Mouse (Mus musculus) MN1 (cell line): ENCODE measurements at regions not wholly inside any gene's neighbourhood (a gene's known extent, or its start where the extent isn't known, plus 50 kb on each side); places are given as distances from the start of the nearest gene placed in this dataset.

Experiments used
- DNase-seq: peaks from one replicate; pipeline ENCODE4 v3.0.0-alpha.2; 2016; ENCODE audit warnings: low spot score

DNA sequence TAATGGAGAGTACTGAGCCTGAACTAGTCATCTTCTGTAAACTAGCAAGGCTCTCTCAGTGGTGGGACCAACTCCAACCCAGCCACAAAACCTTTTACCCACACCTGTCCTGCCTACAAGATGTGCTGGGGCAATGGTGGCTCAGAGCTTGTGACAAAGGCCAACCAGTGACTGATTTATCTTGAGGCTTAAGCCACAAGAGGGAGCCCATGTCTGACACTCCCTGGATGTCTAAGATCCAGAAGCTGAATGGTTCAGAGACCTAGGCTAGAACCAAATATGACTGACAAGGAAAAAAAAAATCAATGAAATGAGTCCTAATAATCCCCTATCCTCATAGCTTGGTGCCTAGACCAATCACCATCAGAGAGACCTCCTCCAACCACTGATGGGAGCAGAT, 650.3 kb downstream of the Utrn start:
- DNase-seq: peak; percentile 37

- no peak for DNase-seq
These were observed 635.0 kb downstream of the Utrn start for GRCm38 (mm10) chr10:12234141-12234540.

GRCm38 (mm10) chr10:12248853-12249252, 620.3 kb downstream of the Utrn start:
- DNase-seq: no peak

DNA sequence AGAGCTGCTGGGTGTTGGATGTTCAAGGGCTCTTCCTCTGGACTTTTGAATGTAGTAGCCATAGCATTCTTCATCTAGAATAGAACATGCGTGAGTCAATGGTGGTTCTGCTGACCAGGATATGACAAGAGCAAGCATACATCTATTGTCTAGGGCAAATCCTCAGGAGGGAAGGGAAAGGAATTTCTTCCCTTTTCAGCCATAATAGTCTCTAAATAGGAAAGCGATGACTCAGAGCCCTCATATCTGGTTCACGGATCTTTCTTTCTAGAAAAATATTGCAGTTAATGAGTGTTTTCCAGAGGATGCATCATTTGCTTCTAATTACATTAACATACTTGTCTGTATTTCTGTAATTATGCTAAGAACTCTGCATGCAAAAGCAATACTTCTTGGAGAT, 615.9 kb downstream of the Utrn start:
- peak; percentile 52 for DNase-seq

DNA sequence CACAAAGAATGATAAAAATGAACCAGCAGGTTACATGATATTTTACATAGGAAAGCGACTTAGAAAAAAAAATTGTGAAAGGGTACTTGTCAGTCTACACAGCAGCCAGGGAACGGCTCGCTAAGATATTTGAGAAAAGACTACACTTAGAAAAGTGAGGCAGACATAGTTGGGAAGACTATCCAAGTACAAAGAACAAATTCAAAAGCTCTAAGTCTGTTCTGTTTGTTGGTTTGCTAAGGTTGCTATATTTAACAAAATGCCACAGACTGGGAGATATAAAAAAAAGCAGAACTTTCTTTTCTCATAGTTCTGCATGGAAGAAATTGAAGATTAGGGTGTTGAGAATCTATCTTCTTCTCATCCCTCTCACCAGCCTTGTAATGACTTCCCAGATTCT, 583.5 kb downstream of the Utrn start:
- DNase-seq: no peak

GRCm38 (mm10) chr10:12298887-12299286, 570.3 kb downstream of the Utrn start:
- no peak for DNase-seq

- no peak for DNase-seq
These were observed 566.8 kb downstream of the Utrn start for GRCm38 (mm10) chr10:12302396-12302795.

DNA sequence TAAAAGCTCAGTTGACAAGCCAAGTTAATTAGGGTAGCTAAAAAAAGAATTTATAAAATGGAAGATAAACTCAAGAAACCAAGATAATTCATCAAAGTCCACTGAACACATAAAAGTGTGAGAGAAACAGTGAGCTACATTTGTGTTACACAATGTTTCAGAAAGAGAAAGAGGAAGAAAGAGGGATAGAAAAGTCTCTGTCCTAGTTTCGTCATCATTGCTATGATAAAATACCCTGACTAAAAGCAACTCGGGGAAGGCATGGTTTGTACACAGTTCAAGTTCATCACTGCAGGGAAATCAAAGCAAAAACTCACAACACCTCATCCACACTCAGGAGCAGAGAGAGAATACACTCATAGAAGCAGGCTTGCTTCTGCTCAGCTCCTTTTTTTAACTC, 548.9 kb downstream of the Utrn start:
- DNase-seq: no peak
